Mouse (Mus musculus): ENCODE measurements at regions not wholly inside any gene's neighbourhood (a gene's known extent, or its start where the extent isn't known, plus 50 kb on each side); places are given as distances from the start of the nearest gene placed in this dataset.
"Not testable (repeated sequence)": the region's sequence is repeated elsewhere in the genome, so short reads cannot be mapped to it uniquely, and the experiment has no call there.

GRCm38 (mm10) chr7:64025155-64025554 is 86.4 kb upstream of the Klf13 start:
- WGBS = 86% methylated on average over 2 of the region's 2 CpGs
- no peak overlapping the region for H3K4me2 ChIP-seq (ENCODE audit: low read depth, low read length)
- ATAC-seq = no peak
- H3K4me3 ChIP-seq (ENCODE audit: low read length) = no peak overlapping the region
- H3K4me1 ChIP-seq (ENCODE audit: control insufficient read depth, insufficient read depth, low read length) = no peaks in the 10 kb centered on the region
- no peak overlapping the region for H3K9ac ChIP-seq (ENCODE audit: low read depth, low read length)
- H3K36me3 ChIP-seq (ENCODE audit: control insufficient read depth, insufficient read depth, low read length) = no peaks in the 10 kb centered on the region
- no peaks in the 10 kb centered on the region for H3K9me3 ChIP-seq (ENCODE audit: control insufficient read depth, low read length)
- H3K27me3 ChIP-seq (replicated peaks; ENCODE audit: control insufficient read depth, insufficient read depth, low read length) = no peaks in the 10 kb centered on the region
- H3K27ac ChIP-seq (ENCODE audit: low read length) = no peak overlapping the region

- Histone ChIP-seq H3K4me3 (ENCODE audit: low read length) (no peak overlapping the region), H3K4me2 (ENCODE audit: low read depth, low read length) (no peak overlapping the region), H3K27me3 (replicated peaks; ENCODE audit: control insufficient read depth, insufficient read depth, low read length) (no peaks in the 10 kb centered on the region), H3K36me3 (ENCODE audit: control insufficient read depth, insufficient read depth, low read length) (no peaks in the 10 kb centered on the region), H3K4me1 (ENCODE audit: control insufficient read depth, insufficient read depth, low read length) (no peaks in the 10 kb centered on the region), H3K9me3 (ENCODE audit: control insufficient read depth, low read length) (no peaks in the 10 kb centered on the region), H3K9ac (ENCODE audit: low read depth, low read length) (no peak overlapping the region), H3K27ac (ENCODE audit: low read length) (no peak overlapping the region)
- 74% methylated on average over 4 of the region's 4 CpGs for WGBS
- ATAC-seq = no peak
Measured at GRCm38 (mm10) chr7:64024253-64024652, 85.5 kb upstream of the Klf13 start.

DNA sequence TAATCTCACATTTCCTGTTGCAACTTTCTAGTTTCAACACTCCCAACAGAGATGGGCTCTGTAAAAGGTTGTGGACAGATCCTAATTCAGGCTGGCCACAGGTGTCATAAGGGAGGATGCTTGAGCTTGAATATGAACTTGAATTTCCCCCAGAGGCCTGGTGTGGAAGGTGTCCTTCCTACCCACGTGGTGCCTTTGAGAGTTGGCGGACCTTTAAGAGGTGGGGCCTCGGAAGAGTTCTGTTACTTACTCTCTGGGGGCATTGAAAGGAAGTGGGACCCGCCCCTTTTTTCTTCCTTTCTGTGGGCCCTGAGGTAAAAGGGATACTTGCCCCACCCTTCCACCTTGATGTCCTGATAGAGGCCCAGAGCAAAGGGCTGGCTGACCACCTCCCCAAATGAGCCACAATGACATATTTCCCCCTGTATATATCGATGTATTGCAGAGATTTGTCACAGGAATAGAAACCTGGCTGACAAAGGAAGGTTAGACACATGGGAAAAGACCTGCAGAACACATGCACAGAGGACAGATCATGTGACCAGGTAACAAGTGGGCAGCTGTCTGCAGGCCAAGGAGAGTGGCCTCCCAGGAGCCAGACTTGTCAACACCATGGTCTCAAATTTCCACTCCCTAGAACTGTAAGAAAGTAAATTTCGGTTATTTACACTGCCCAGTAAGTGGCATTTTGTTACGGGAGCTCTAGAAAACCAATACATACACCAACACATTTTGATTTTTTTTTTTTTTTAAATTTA is 84.2 kb upstream of the Klf13 start:
- 69% methylated on average over 7 of the region's 7 CpGs for WGBS
- Histone ChIP-seq H3K4me1 (ENCODE audit: control insufficient read depth, insufficient read depth, low read length) (no peaks in the 10 kb centered on the region), H3K9ac (ENCODE audit: low read depth, low read length) (no peak overlapping the region), H3K36me3 (ENCODE audit: control insufficient read depth, insufficient read depth, low read length) (no peaks in the 10 kb centered on the region), H3K27me3 (replicated peaks; ENCODE audit: control insufficient read depth, insufficient read depth, low read length) (no peaks in the 10 kb centered on the region), H3K4me2 (ENCODE audit: low read depth, low read length) (no peak overlapping the region), H3K9me3 (ENCODE audit: control insufficient read depth, low read length) (no peaks in the 10 kb centered on the region), H3K4me3 (ENCODE audit: low read length) (no peak overlapping the region), H3K27ac (ENCODE audit: low read length) (no peak overlapping the region)
- ATAC-seq = no peak

- H3K27me3 ChIP-seq (replicated peaks; ENCODE audit: control insufficient read depth, insufficient read depth, low read length) = no peaks in the 10 kb centered on the region
Measured at GRCm38 (mm10) chr7:64021241-64022108, 82.8 kb upstream of the Klf13 start.

GRCm38 (mm10) chr7:64018107-64018506 is 79.4 kb upstream of the Klf13 start:
- Histone ChIP-seq H3K9me3 (ENCODE audit: control insufficient read depth, low read length) (no peaks in the 10 kb centered on the region), H3K27me3 (replicated peaks; ENCODE audit: control insufficient read depth, insufficient read depth, low read length) (no peaks in the 10 kb centered on the region), H3K4me1 (ENCODE audit: control insufficient read depth, insufficient read depth, low read length) (no peaks in the 10 kb centered on the region), H3K27ac (ENCODE audit: low read length) (no peak overlapping the region), H3K36me3 (ENCODE audit: control insufficient read depth, insufficient read depth, low read length) (no peaks in the 10 kb centered on the region), H3K9ac (ENCODE audit: low read depth, low read length) (no peak overlapping the region), H3K4me2 (ENCODE audit: low read depth, low read length) (no peak overlapping the region), H3K4me3 (ENCODE audit: low read length) (no peak overlapping the region)
- WGBS = 71% methylated on average over 3 of the region's 3 CpGs
- ATAC-seq = no peak

More at GRCm38 (mm10) chr7:64021241-64022108, 82.8 kb upstream of the Klf13 start:
- H3K4me3 ChIP-seq (ENCODE audit: low read length) = no peak overlapping the region
- ATAC-seq = peak; percentile 42
- no peak overlapping the region for H3K9ac ChIP-seq (ENCODE audit: low read depth, low read length)
- no peaks in the 10 kb centered on the region for H3K4me1 ChIP-seq (ENCODE audit: control insufficient read depth, insufficient read depth, low read length)
- no peaks in the 10 kb centered on the region for H3K9me3 ChIP-seq (ENCODE audit: control insufficient read depth, low read length)
- H3K27ac ChIP-seq (ENCODE audit: low read length) = no peak overlapping the region
- H3K36me3 ChIP-seq (ENCODE audit: control insufficient read depth, insufficient read depth, low read length) = no peaks in the 10 kb centered on the region
- 61% methylated on average over 9 of the region's 9 CpGs for WGBS
- H3K4me2 ChIP-seq (ENCODE audit: low read depth, low read length) = no peak overlapping the region

DNA sequence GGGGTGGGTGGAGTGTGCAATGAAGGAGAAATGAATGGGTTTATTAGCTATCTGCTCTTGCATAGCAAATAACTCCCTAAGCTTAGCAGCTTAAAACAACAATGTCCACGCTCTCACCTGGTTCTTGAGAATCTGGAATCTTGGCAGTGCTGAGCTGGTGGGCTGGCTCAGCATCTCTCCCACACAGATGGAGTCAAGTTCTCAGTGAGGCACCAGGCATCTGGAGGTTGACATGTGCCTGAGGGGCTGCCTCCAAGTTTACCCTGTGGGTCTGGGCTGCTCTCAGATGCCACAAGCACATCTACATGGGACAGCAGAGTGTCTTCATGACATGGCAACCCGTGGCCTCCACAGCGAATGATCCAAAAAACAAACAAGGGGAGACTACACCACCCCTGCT is 78.2 kb upstream of the Klf13 start:
- no peaks in the 10 kb centered on the region for H3K27me3 ChIP-seq (replicated peaks; ENCODE audit: control insufficient read depth, insufficient read depth, low read length)
- no peak for ATAC-seq
- H3K36me3 ChIP-seq (ENCODE audit: control insufficient read depth, insufficient read depth, low read length) = no peaks in the 10 kb centered on the region
- no peaks in the 10 kb centered on the region for H3K4me1 ChIP-seq (ENCODE audit: control insufficient read depth, insufficient read depth, low read length)
- no peak overlapping the region for H3K4me2 ChIP-seq (ENCODE audit: low read depth, low read length)
- 71% methylated on average over 3 of the region's 3 CpGs for WGBS
- H3K9ac ChIP-seq (ENCODE audit: low read depth, low read length) = no peak overlapping the region
- no peak overlapping the region for H3K27ac ChIP-seq (ENCODE audit: low read length)
- H3K4me3 ChIP-seq (ENCODE audit: low read length) = no peak overlapping the region
- no peaks in the 10 kb centered on the region for H3K9me3 ChIP-seq (ENCODE audit: control insufficient read depth, low read length)

DNA sequence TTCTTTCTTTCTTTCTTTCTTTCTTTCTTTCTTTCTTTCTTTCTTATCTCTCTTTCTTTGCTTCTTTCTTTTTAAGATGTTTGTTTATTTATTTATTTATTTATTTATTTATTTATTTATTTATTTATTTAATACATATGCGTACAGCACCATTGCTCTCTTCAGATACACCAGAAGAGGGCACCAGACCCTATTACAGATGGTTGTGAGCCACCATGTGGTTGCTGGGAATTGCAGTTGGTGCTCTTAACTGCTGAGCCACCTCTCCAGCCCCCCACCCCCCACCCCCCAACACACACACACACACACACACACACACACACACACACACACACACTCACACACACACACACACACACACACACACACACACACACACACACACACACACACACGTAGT is 76.4 kb upstream of the Klf13 start:
- not testable (repeated sequence) for H3K4me3 ChIP-seq (ENCODE audit: low read length); ATAC-seq; H3K36me3 ChIP-seq (ENCODE audit: control insufficient read depth, insufficient read depth, low read length); H3K27ac ChIP-seq (ENCODE audit: low read length); H3K4me1 ChIP-seq (ENCODE audit: control insufficient read depth, insufficient read depth, low read length); H3K9ac ChIP-seq (ENCODE audit: low read depth, low read length); H3K4me2 ChIP-seq (ENCODE audit: low read depth, low read length); H3K27me3 ChIP-seq (replicated peaks; ENCODE audit: control insufficient read depth, insufficient read depth, low read length); H3K9me3 ChIP-seq (ENCODE audit: control insufficient read depth, low read length)
- WGBS = 85% methylated on average over 2 of the region's 2 CpGs

DNA sequence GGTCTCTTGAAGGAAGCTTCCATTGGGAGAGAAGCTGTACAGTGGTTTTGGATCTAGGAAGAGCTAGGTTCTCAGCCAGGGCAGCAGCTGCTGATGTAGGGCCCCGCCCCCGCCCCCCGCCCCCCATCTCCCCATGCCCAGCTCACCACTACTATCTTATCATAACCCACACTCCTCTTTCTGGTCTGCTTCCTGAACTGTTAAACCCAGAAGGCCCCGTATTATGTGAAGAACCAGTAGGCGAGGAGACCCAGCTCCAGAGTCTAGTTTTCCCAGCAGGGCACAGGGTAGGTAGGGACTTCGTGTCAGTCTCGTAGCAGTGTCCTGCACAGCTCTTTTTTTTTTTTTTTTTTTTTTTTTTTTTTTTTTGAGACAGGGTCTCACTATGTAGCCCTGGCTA is 75.5 kb upstream of the Klf13 start:
- Histone ChIP-seq H3K9ac (ENCODE audit: low read depth, low read length) (no peak overlapping the region), H3K36me3 (ENCODE audit: control insufficient read depth, insufficient read depth, low read length) (no peaks in the 10 kb centered on the region), H3K4me1 (ENCODE audit: control insufficient read depth, insufficient read depth, low read length) (no peaks in the 10 kb centered on the region), H3K4me3 (ENCODE audit: low read length) (no peak overlapping the region), H3K4me2 (ENCODE audit: low read depth, low read length) (no peak overlapping the region), H3K27ac (ENCODE audit: low read length) (no peak overlapping the region), H3K9me3 (ENCODE audit: control insufficient read depth, low read length) (no peaks in the 10 kb centered on the region), H3K27me3 (replicated peaks; ENCODE audit: control insufficient read depth, insufficient read depth, low read length) (no peaks in the 10 kb centered on the region)
- 84% methylated on average over 7 of the region's 7 CpGs for WGBS
- ATAC-seq = no peak

- no peaks in the 10 kb centered on the region for H3K36me3 ChIP-seq (ENCODE audit: control insufficient read depth, insufficient read depth, low read length)
- H3K4me3 ChIP-seq (ENCODE audit: low read length) = no peak overlapping the region
- no peak for ATAC-seq
- WGBS = 57% methylated on average over 5 of the region's 5 CpGs
- no peak overlapping the region for H3K27ac ChIP-seq (ENCODE audit: low read length)
- no peak overlapping the region for H3K9ac ChIP-seq (ENCODE audit: low read depth, low read length)
- H3K4me2 ChIP-seq (ENCODE audit: low read depth, low read length) = no peak overlapping the region
- no peaks in the 10 kb centered on the region for H3K4me1 ChIP-seq (ENCODE audit: control insufficient read depth, insufficient read depth, low read length)
- no peaks in the 10 kb centered on the region for H3K27me3 ChIP-seq (replicated peaks; ENCODE audit: control insufficient read depth, insufficient read depth, low read length)
- no peaks in the 10 kb centered on the region for H3K9me3 ChIP-seq (ENCODE audit: control insufficient read depth, low read length)
Measured at GRCm38 (mm10) chr7:64013023-64013547, 74.4 kb upstream of the Klf13 start.
